Mouse (Mus musculus) MEL (cell line): ENCODE measurements at regions not wholly inside any gene's neighbourhood (a gene's known extent, or its start where the extent isn't known, plus 50 kb on each side); places are given as distances from the start of the nearest gene placed in this dataset.

Experiments used
- CHD1 ChIP-seq: IDR thresholded peaks from 2 replicates; pipeline ENCODE4 v1.6.1; 2012; ENCODE audit warnings: low read depth, mild to moderate bottlenecking, inconsistent platforms, low read length, improper control_type of control experiment
- CTCF ChIP-seq, 3 experiments: IDR thresholded peaks in 2 of 3; conservative IDR thresholded peaks in 1 of 3; 2 replicates each; pipeline ENCODE4 v1.5.1; 2011 to 2012; ENCODE audit warnings: low read length in 3 of 3, low read depth in 2 of 3, mild to moderate bottlenecking in 2 of 3, improper control_type of control experiment in 1 of 3, inconsistent platforms in 1 of 3, mixed read lengths in 1 of 3, moderate library complexity in 1 of 3; ENCODE audit not compliant: control insufficient read depth in 1 of 3, insufficient read depth in 1 of 3, poor library complexity in 1 of 3, severe bottlenecking in 1 of 3
- E2F4 ChIP-seq: IDR thresholded peaks from 2 replicates; pipeline ENCODE4 v1.6.1; 2011; ENCODE audit warnings: low read depth, low read length, improper control_type of control experiment, borderline replicate concordance
- GATA1 ChIP-seq: IDR thresholded peaks from 2 replicates; pipeline ENCODE4 v1.6.1; 2011; ENCODE audit warnings: low read depth, low read length, improper control_type of control experiment
- HCFC1 ChIP-seq: IDR thresholded peaks from 2 replicates; pipeline ENCODE4 v1.6.1; 2012; ENCODE audit warnings: low read depth, mild to moderate bottlenecking, inconsistent platforms, low read length, improper control_type of control experiment, moderate library complexity
- JUND ChIP-seq: IDR thresholded peaks from 2 replicates; pipeline ENCODE4 v1.6.1; 2011; ENCODE audit warnings: low read depth, mild to moderate bottlenecking, improper control_type of control experiment, low read length
- NELFE ChIP-seq: IDR thresholded peaks from 2 replicates; pipeline ENCODE4 v1.6.1; 2011; ENCODE audit warnings: low read depth, low read length, improper control_type of control experiment
- POLR2A ChIP-seq, 2 experiments: IDR thresholded peaks; 2 replicates each; pipeline ENCODE4 v1.6.1; 2011 to 2012; ENCODE audit warnings: low read length in 2 of 2, mild to moderate bottlenecking in 2 of 2, control low read depth in 1 of 2, improper control_type of control experiment in 1 of 2, low read depth in 1 of 2, moderate library complexity in 1 of 2; ENCODE audit not compliant: control insufficient read depth in 1 of 2, insufficient read depth in 1 of 2, poor library complexity in 1 of 2
- POLR2AphosphoS2 ChIP-seq: IDR thresholded peaks from 2 replicates; pipeline ENCODE4 v1.6.1; 2011; ENCODE audit warnings: low read length, improper control_type of control experiment
- POLR2AphosphoS5 ChIP-seq: IDR thresholded peaks from 2 replicates; pipeline ENCODE4 v1.6.1; 2012; ENCODE audit warnings: low read depth, borderline replicate concordance, mild to moderate bottlenecking, inconsistent platforms, low read length, moderate library complexity, mixed read lengths
- SMC3 ChIP-seq: IDR thresholded peaks from 2 replicates; pipeline ENCODE4 v1.6.1; 2011; ENCODE audit warnings: low read depth, low read length, improper control_type of control experiment
- ZNF384 ChIP-seq: IDR thresholded peaks from 2 replicates; pipeline ENCODE4 v1.6.1; 2012; ENCODE audit warnings: low read depth, mild to moderate bottlenecking, inconsistent platforms, low read length, improper control_type of control experiment

GRCm38 (mm10) chr2:180845011-180845410, 68.3 kb upstream of the Bhlhe23 start:
- TF ChIP-seq POLR2AphosphoS2 = no peak
- TF ChIP-seq CTCF (IDR thresholded peaks at IDR 0.05 in 2 of 3, conservative IDR thresholded peaks at IDR 0.05 in 1 of 3; ENCODE audit: control insufficient read depth in 1 of 3, insufficient read depth in 1 of 3, low read depth in 2 of 3, low read length in 3 of 3, poor library complexity in 1 of 3, severe bottlenecking in 1 of 3) = no peak
- TF ChIP-seq JUND = no peak
- TF ChIP-seq POLR2A (IDR thresholded peaks at IDR 0.05; ENCODE audit: control insufficient read depth in 1 of 2, insufficient read depth in 1 of 2, low read depth in 1 of 2, low read length in 2 of 2, poor library complexity in 1 of 2) = no peak
- no peak for TF ChIP-seq POLR2AphosphoS5
- TF ChIP-seq CHD1 = no peak
- no peak for TF ChIP-seq ZNF384
- no peak for TF ChIP-seq E2F4
- TF ChIP-seq HCFC1 = no peak
- TF ChIP-seq SMC3 = no peak
- TF ChIP-seq GATA1 = no peak
- TF ChIP-seq NELFE = no peak
